Mouse (Mus musculus) embryonic facial prominence, embryonic 10.5 days (tissue): Measurements from ENCODE around the gene Olfr1263. TPM values are rescaled to one million over a fixed set of nuclear protein-coding genes. Genes with fewer than 3 reads are reported as not detected.

Experiments used
- DNase-seq: peaks from one replicate; pipeline ENCODE4 v3.0.0-alpha.2; 2017; ENCODE audit warnings: low spot score
- H3K27ac ChIP-seq: fragments of 300-500 bp; sonication (generic); replicated peaks from 2 replicates; pipeline ENCODE4 v1.5.1; 2016; ENCODE audit warnings: mild to moderate bottlenecking
- H3K27me3 ChIP-seq: fragments of 300-500 bp; sonication (generic); replicated peaks from 2 replicates; pipeline ENCODE4 v1.6.1; 2016; ENCODE audit warnings: low read depth, mild to moderate bottlenecking; ENCODE audit not compliant: poor library complexity, severe bottlenecking
- H3K36me3 ChIP-seq: fragments of 300-500 bp; sonication (generic); replicated peaks from 2 replicates; pipeline ENCODE4 v1.6.1; 2016; ENCODE audit warnings: mild to moderate bottlenecking, moderate library complexity
- H3K4me1 ChIP-seq: fragments of 300-500 bp; sonication (generic); 2 replicates; pipeline ENCODE4 v1.6.1; 2016
- H3K4me3 ChIP-seq: fragments of 300-500 bp; sonication (generic); 2 replicates; pipeline ENCODE4 v1.5.1; 2016; ENCODE audit warnings: mild to moderate bottlenecking, moderate library complexity
- H3K9me3 ChIP-seq: fragments of 300-500 bp; sonication (generic); 2 replicates; pipeline ENCODE4 v1.6.1; 2016; ENCODE audit warnings: mild to moderate bottlenecking
- WGBS: fragments of 180-500 bp; shearing (Covaris S2); methylation state at CpG from one replicate; pipeline ENCODE4 v1.1.7; 2016; 5-methylcytosine and 5-hydroxymethylcytosine counted together
- polyA plus RNA-seq: library from polyadenylated mRNA; unstranded; fragments of >200 nt; fragmentation: Nextera tagmentation; extraction: Ambion mirVana; gene quantifications from 2 replicates; pipeline ENCODE4 v1.2.1, GENCODE M21; 2016

Gene Olfr1263
- not detected in 2 replicates for polyA plus RNA-seq

- Histone ChIP-seq H3K4me1 (no peaks in the 10 kb centered on the region), H3K9me3 (no peaks in the 10 kb centered on the region), H3K36me3 (no peaks in the 10 kb centered on the region), H3K27me3 (no peaks in the 10 kb centered on the region), H3K27ac (no peak within 1 kb of the TSS), H3K4me3 (no peak within 1 kb of the TSS)
- whole genome bisulfite sequencing: 83% methylated on average over 2 of the region's 2 CpGs
- no peak for DNase-seq
Observed at GRCm38 (mm10) chr2:90011831-90012230, at the start of gene Olfr1263. Gene Olfr1263 (plus strand): TSS chr2:90012131.

- no peaks in the 10 kb centered on the region for H3K9me3 ChIP-seq
- H3K27ac ChIP-seq: no peak within 1 kb of the TSS
- DNase-seq: no peak
- no peak within 1 kb of the TSS for H3K4me3 ChIP-seq
- H3K36me3 ChIP-seq: no peaks in the 10 kb centered on the region
- no peaks in the 10 kb centered on the region for H3K27me3 ChIP-seq
- WGBS: 88% methylated on average over 2 of the region's 2 CpGs
- H3K4me1 ChIP-seq: no peaks in the 10 kb centered on the region
Observed at GRCm38 (mm10) chr2:89974184-89974583, 37.7 kb upstream of the Olfr1263 start, which contains the start of gene Olfr1260. Gene Olfr1260 (plus strand): TSS chr2:89974340.

- Histone ChIP-seq H3K4me3 (no peak overlapping the region), H3K4me1 (no peaks in the 10 kb centered on the region), H3K36me3 (no peaks in the 10 kb centered on the region), H3K9me3 (no peaks in the 10 kb centered on the region), H3K27ac (no peak overlapping the region), H3K27me3 (no peaks in the 10 kb centered on the region)
- no peak for DNase-seq
- WGBS: 91% methylated on average over 2 of the region's 2 CpGs
Observed at GRCm38 (mm10) chr2:89977709-89978108, 34.2 kb upstream of the Olfr1263 start.

GRCm38 (mm10) chr2:89990921-89991320, 21.0 kb upstream of the Olfr1263 start, which contains the start of gene Olfr1261:
Gene Olfr1261 (plus strand): TSS chr2:89991221.
- Histone ChIP-seq H3K27ac (no peak within 1 kb of the TSS), H3K36me3 (no peaks in the 10 kb centered on the region), H3K4me3 (no peak within 1 kb of the TSS), H3K27me3 (no peaks in the 10 kb centered on the region), H3K9me3 (no peaks in the 10 kb centered on the region), H3K4me1 (no peaks in the 10 kb centered on the region)
- no peak for DNase-seq

- no peaks in the 10 kb centered on the region for H3K27me3 ChIP-seq
- H3K27ac ChIP-seq: no peak within 1 kb of the TSS
- no peak within 1 kb of the TSS for H3K4me3 ChIP-seq
- no peaks in the 10 kb centered on the region for H3K36me3 ChIP-seq
- no peaks in the 10 kb centered on the region for H3K4me1 ChIP-seq
- DNase-seq: no peak
- no peaks in the 10 kb centered on the region for H3K9me3 ChIP-seq
Observed at GRCm38 (mm10) chr2:89999845-90000244, 12.1 kb upstream of the Olfr1263 start, which contains the start of gene Olfr1262. Gene Olfr1262 (plus strand): TSS chr2:90000145.

GRCm38 (mm10) chr2:90025477-90025876, 13.5 kb downstream of the Olfr1263 start, which contains the start of gene Olfr1264:
Gene Olfr1264 (minus strand): TSS chr2:90025577.
- Histone ChIP-seq H3K4me1 (no peaks in the 10 kb centered on the region), H3K27me3 (no peaks in the 10 kb centered on the region), H3K36me3 (no peaks in the 10 kb centered on the region), H3K4me3 (no peak within 1 kb of the TSS), H3K27ac (no peak within 1 kb of the TSS), H3K9me3 (no peaks in the 10 kb centered on the region)
- WGBS: 52% methylated on average over 2 of the region's 2 CpGs
- DNase-seq: no peak

- Histone ChIP-seq H3K4me3 (no peak within 1 kb of the TSS), H3K9me3 (no peaks in the 10 kb centered on the region), H3K27me3 (no peaks in the 10 kb centered on the region), H3K36me3 (no peaks in the 10 kb centered on the region), H3K4me1 (no peaks in the 10 kb centered on the region), H3K27ac (no peak within 1 kb of the TSS)
- DNase-seq: no peak
Observed at GRCm38 (mm10) chr2:90035037-90035436, 23.1 kb downstream of the Olfr1263 start, which contains the start of gene Olfr1265. Gene Olfr1265 (plus strand): TSS chr2:90035337.

GRCm38 (mm10) chr2:90063494-90063893, 51.6 kb downstream of the Olfr1263 start, which contains the start of gene Olfr140:
Gene Olfr140 (minus strand): TSS chr2:90063594.
- H3K4me3 ChIP-seq: no peak within 1 kb of the TSS
- no peaks in the 10 kb centered on the region for H3K9me3 ChIP-seq
- no peaks in the 10 kb centered on the region for H3K27me3 ChIP-seq
- DNase-seq: no peak
- no peaks in the 10 kb centered on the region for H3K36me3 ChIP-seq
- H3K4me1 ChIP-seq: no peaks in the 10 kb centered on the region
- no peak within 1 kb of the TSS for H3K27ac ChIP-seq

Other genes with a start within 250 kb of the Olfr1263 start
- not detected in 2 replicates for gene Olfr1254, start 218.5 kb upstream of the Olfr1263 start, polyA plus RNA-seq
- gene Olfr1255, start 200.1 kb upstream of the Olfr1263 start, polyA plus RNA-seq: not detected in 2 replicates
- gene Olfr1256, start 170.6 kb upstream of the Olfr1263 start, polyA plus RNA-seq: not detected in 2 replicates
- gene Olfr48, start 163.9 kb upstream of the Olfr1263 start, polyA plus RNA-seq: not detected in 2 replicates
- not detected in 2 replicates for gene Olfr1257, start 133.7 kb upstream of the Olfr1263 start, polyA plus RNA-seq
- gene Olfr1258, start 84.8 kb upstream of the Olfr1263 start, polyA plus RNA-seq: not detected in 2 replicates
- gene Olfr1259, start 63.5 kb upstream of the Olfr1263 start, polyA plus RNA-seq: not detected in 2 replicates
- gene Olfr1260, start 37.8 kb upstream of the Olfr1263 start, polyA plus RNA-seq: not detected in 2 replicates
- not detected in 2 replicates for gene Olfr1261, start 20.9 kb upstream of the Olfr1263 start, polyA plus RNA-seq
- gene Olfr1262, start 12.0 kb upstream of the Olfr1263 start, polyA plus RNA-seq: not detected in 2 replicates
- gene Olfr1264, start 13.4 kb downstream of the Olfr1263 start, polyA plus RNA-seq: not detected in 2 replicates
- gene Olfr1265, start 23.2 kb downstream of the Olfr1263 start, polyA plus RNA-seq: not detected in 2 replicates
- gene Olfr140, start 51.5 kb downstream of the Olfr1263 start, polyA plus RNA-seq: not detected in 2 replicates
- gene Olfr1269, start 109.3 kb downstream of the Olfr1263 start, polyA plus RNA-seq: not detected in 2 replicates
- not detected in 2 replicates for gene Olfr32, start 130.2 kb downstream of the Olfr1263 start, polyA plus RNA-seq
- gene Olfr1270, start 141.0 kb downstream of the Olfr1263 start, polyA plus RNA-seq: 0.04 TPM in 1 of 2 replicates, not detected in the other
- gene Olfr1506, start 212.4 kb downstream of the Olfr1263 start, polyA plus RNA-seq: not detected in 2 replicates
- not detected in 2 replicates for gene Olfr142, start 245.5 kb downstream of the Olfr1263 start, polyA plus RNA-seq